Mouse (Mus musculus) CH12.LX (cell line): ENCODE results near the gene Tmem37. TPM values are rescaled to one million over a fixed set of nuclear protein-coding genes. Genes with fewer than 3 reads are reported as not detected.

Experiments
- DNase-seq: peaks from one replicate; pipeline ENCODE4 v3.0.0-alpha.2; 2013; ENCODE audit errors: extremely low read depth
- H3K27ac ChIP-seq: 2 replicates; pipeline ENCODE4 v1.5.1; 2012; ENCODE audit warnings: low read depth, mild to moderate bottlenecking, control low read depth, moderate library complexity; ENCODE audit not compliant: insufficient read depth
- H3K27me3 ChIP-seq: replicated peaks from 2 replicates; pipeline ENCODE3; 2012; ENCODE audit warnings: inconsistent platforms
- H3K36me3 ChIP-seq, 2 experiments: replicated peaks in 1 of 2; 2 replicates each; pipeline versions ENCODE3 to v1.6.1; 2012; ENCODE audit warnings: inconsistent platforms in 1 of 2, low read length in 1 of 2, mild to moderate bottlenecking in 1 of 2, mixed read lengths in 1 of 2, moderate library complexity in 1 of 2; ENCODE audit not compliant: control insufficient read depth in 1 of 2, insufficient read depth in 1 of 2
- H3K4me1 ChIP-seq, 2 experiments: 2 replicates each; pipeline ENCODE4 v1.6.1; 2012; ENCODE audit warnings: inconsistent platforms in 1 of 2, moderate library complexity in 1 of 2; ENCODE audit not compliant: insufficient read depth in 2 of 2, control insufficient read depth in 1 of 2
- H3K4me2 ChIP-seq: 2 replicates; pipeline ENCODE4 v1.6.1; 2012; ENCODE audit warnings: low read depth, mild to moderate bottlenecking, control low read depth; ENCODE audit not compliant: poor library complexity, insufficient read depth, severe bottlenecking
- H3K4me3 ChIP-seq, 3 experiments: fragments of 150-350 bp in 1 of 3; sonication (generic) in 1 of 3; replicated peaks in 1 of 3; 2 replicates each; pipeline versions ENCODE3 to v1.5.1; 2011 to 2012; ENCODE audit warnings: low read depth in 2 of 3, low read length in 2 of 3, mild to moderate bottlenecking in 2 of 3, moderate library complexity in 2 of 3, control low read depth in 1 of 3, improper control_type of control experiment in 1 of 3, inconsistent platforms in 1 of 3, mixed read lengths in 1 of 3; ENCODE audit not compliant: poor library complexity in 1 of 3
- H3K79me2 ChIP-seq: replicated peaks from 2 replicates; pipeline ENCODE4 v1.6.1; 2012; ENCODE audit warnings: mild to moderate bottlenecking, moderate library complexity; ENCODE audit not compliant: control insufficient read depth, poor library complexity, insufficient read depth, severe bottlenecking; ENCODE audit errors: extremely low read depth
- H3K9ac ChIP-seq: 2 replicates; pipeline ENCODE4 v1.6.1; 2012; ENCODE audit warnings: low read depth, mild to moderate bottlenecking, control low read depth, moderate library complexity; ENCODE audit not compliant: insufficient read depth
- H3K9me3 ChIP-seq: replicated peaks from 2 replicates; pipeline ENCODE3; 2012; ENCODE audit warnings: low read length, inconsistent platforms, mixed read lengths
- CTCF ChIP-seq, 2 experiments: IDR thresholded peaks in 1 of 2; conservative IDR thresholded peaks in 1 of 2; 2 replicates each; pipeline ENCODE4 v1.5.1; 2011 to 2012; ENCODE audit warnings: low read depth in 2 of 2, low read length in 2 of 2, improper control_type of control experiment in 1 of 2, inconsistent platforms in 1 of 2, mild to moderate bottlenecking in 1 of 2, moderate library complexity in 1 of 2
- GABPA ChIP-seq: IDR thresholded peaks from 2 replicates; pipeline ENCODE4 v1.6.1; 2012; ENCODE audit warnings: low read depth, low read length, improper control_type of control experiment, inconsistent platforms; ENCODE audit not compliant: insufficient replicate concordance
- MAX ChIP-seq: IDR thresholded peaks from 2 replicates; pipeline ENCODE4 v1.6.1; 2011; ENCODE audit warnings: low read length, improper control_type of control experiment
- MEF2A ChIP-seq: IDR thresholded peaks from 2 replicates; pipeline ENCODE4 v1.6.1; 2014; ENCODE audit warnings: low read depth, mild to moderate bottlenecking, inconsistent platforms, low read length, improper control_type of control experiment, borderline replicate concordance
- PAX5 ChIP-seq: IDR thresholded peaks from 2 replicates; pipeline ENCODE4 v1.6.1; 2012; ENCODE audit warnings: low read length, inconsistent platforms, mixed read lengths
- POLR2A ChIP-seq: IDR thresholded peaks from 2 replicates; pipeline ENCODE4 v1.6.1; 2011; ENCODE audit warnings: low read depth, mild to moderate bottlenecking, improper control_type of control experiment, low read length
- POLR2AphosphoS2 ChIP-seq: IDR thresholded peaks from 2 replicates; pipeline ENCODE4 v1.6.1; 2011; ENCODE audit warnings: low read depth, low read length, improper control_type of control experiment
- RAD21 ChIP-seq: IDR thresholded peaks from 2 replicates; pipeline ENCODE4 v1.6.1; 2011; ENCODE audit warnings: low read depth, mild to moderate bottlenecking, low read length, improper control_type of control experiment, moderate library complexity
- RCOR1 ChIP-seq: conservative IDR thresholded peaks from 2 replicates; pipeline ENCODE4 v1.6.1; 2012; ENCODE audit warnings: low read depth, mild to moderate bottlenecking, inconsistent platforms, low read length, improper control_type of control experiment
- TBP ChIP-seq: conservative IDR thresholded peaks from 2 replicates; pipeline ENCODE4 v1.6.1; 2011; ENCODE audit warnings: low read depth, low read length, improper control_type of control experiment
- TCF12 ChIP-seq: IDR thresholded peaks from 2 replicates; pipeline ENCODE4 v1.6.1; 2014; ENCODE audit warnings: low read depth, mild to moderate bottlenecking, inconsistent platforms, low read length, improper control_type of control experiment
- USF1 ChIP-seq: IDR thresholded peaks from 2 replicates; pipeline ENCODE4 v1.6.1; 2014; ENCODE audit warnings: low read depth, mild to moderate bottlenecking, inconsistent platforms, low read length, improper control_type of control experiment
- dilution Hi-C: fragments of 300-500 bp; cut with MboI; formaldehyde crosslinking; loops from 2 replicates; pipeline ENCODE4 v1.14.3; 2020; ENCODE audit warnings: low sequenced_read_pairs; ENCODE audit not compliant: extremely low pct_unique_long_range_greater_than_20kb, extremely low pct_ligation_motif_present
- in situ Hi-C: fragments of 300-500 bp; cut with MboI; formaldehyde crosslinking; loops from 3 replicates; pipeline ENCODE4 v1.14.3; 2019; ENCODE audit warnings: low sequenced_read_pairs, low pct_ligation_motif_present, low pct_unique_long_range_greater_than_20kb, mixed read lengths
- polyA plus RNA-seq: library from polyadenylated mRNA; unstranded; fragments of >175 nt; gene quantifications from 2 replicates; pipeline ENCODE4 v1.2.1, GENCODE M21; 2012; ENCODE audit warnings: low read depth; ENCODE audit not compliant: insufficient read length
- total RNA-seq, 2 experiments: library from RNA; depleted of rRNA; stranded (reverse); fragments of 300-350 nt in 1 of 2; fragments of >200 nt in 1 of 2; gene quantifications; 2 replicates each; pipeline ENCODE4 v1.2.3; 2012 to 2014

Tmem37 gene
- total and polyA plus RNA-seq, 3 experiments = not detected

DNA sequence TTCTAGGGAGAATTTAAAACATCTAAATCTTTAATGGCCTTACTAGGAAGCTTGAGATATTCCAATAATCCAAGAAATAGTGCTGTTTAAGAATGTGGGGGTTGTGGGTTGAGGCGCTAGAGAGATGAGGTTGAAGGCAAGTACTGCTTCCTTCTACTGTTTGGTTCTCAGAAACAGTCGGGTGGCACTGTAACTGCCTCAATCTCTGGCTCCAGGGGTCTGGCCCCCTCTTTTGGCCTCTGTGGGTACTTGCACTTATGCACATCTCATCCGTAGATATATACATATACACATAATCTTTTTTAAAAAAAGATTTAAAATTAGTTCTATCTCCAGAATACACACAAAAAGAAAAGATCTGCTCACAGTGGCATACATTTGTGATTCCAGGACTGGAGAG is 55.0 kb downstream of the Tmem37 start:
- in situ Hi-C loops (no loop called here), dilution Hi-C loops (no loop called here)
- Histone ChIP-seq H3K4me3 (no peak overlapping the region), H3K9ac (no peak overlapping the region), H3K27ac (no peak overlapping the region), H3K79me2 (no peaks in the 10 kb centered on the region), H3K4me2 (peak overlapping the region; percentile 41; the same call in 1 of the 2 replicates), H3K9me3 (no peaks in the 10 kb centered on the region), H3K27me3 (no peaks in the 10 kb centered on the region)
- peak; percentile 13 for DNase-seq
- TF ChIP-seq POLR2A = no peak
- no peak for TF ChIP-seq TCF12
- no peak for TF ChIP-seq MAX
- no peak for TF ChIP-seq POLR2AphosphoS2
- TF ChIP-seq MEF2A = no peak
- peak; percentile 3 for TF ChIP-seq RAD21
- no peak for TF ChIP-seq TBP
- peak in 1 of 2 experiments; percentile 43; a peak in 2 of 4 replicates for TF ChIP-seq CTCF (conservative IDR thresholded peaks at IDR 0.05 in 1 of 2, IDR thresholded peaks at IDR 0.05 in 1 of 2; ENCODE audit: low read depth in 2 of 2, low read length in 2 of 2)
- TF ChIP-seq GABPA = no peak
- TF ChIP-seq USF1 = no peak
- no peak for TF ChIP-seq RCOR1
- no peak for TF ChIP-seq PAX5
- TF ChIP-seq, all 38 proteins: peak for 2
- H3K36me3 ChIP-seq = no peaks in the 10 kb centered on the region
- peaks cover 12 to 20% of the 10 kb centered on the region in 2 experiments for H3K4me1 ChIP-seq

Other genes starting within 250 kb of the Tmem37 start
- gene Ptpn4, start 236.5 kb downstream of the Tmem37 start, total RNA-seq (2012; rRNA removed) = 8.5 and 10.6 TPM in 2 replicates
- 14.1 and 15.0 TPM in 2 replicates for gene Ptpn4, start 236.5 kb downstream of the Tmem37 start, total RNA-seq (2014; rRNA removed)
- gene Ptpn4, start 236.5 kb downstream of the Tmem37 start, polyA plus RNA-seq = 7.8 and 8.5 TPM in 2 replicates
- 8.4 TPM in 2 replicates for gene Tmem177, start 160.9 kb downstream of the Tmem37 start, total RNA-seq (2012; rRNA removed)
- gene Tmem177, start 160.9 kb downstream of the Tmem37 start, total RNA-seq (2014; rRNA removed) = 6.8 and 7.2 TPM in 2 replicates
- 5.9 and 7.0 TPM in 2 replicates for gene Tmem177, start 160.9 kb downstream of the Tmem37 start, polyA plus RNA-seq
- gene Cfap221, start 76.8 kb downstream of the Tmem37 start, total RNA-seq (2012; rRNA removed) = not detected in 2 replicates
- gene Cfap221, start 76.8 kb downstream of the Tmem37 start, total RNA-seq (2014; rRNA removed) = not detected in 2 replicates
- not detected in 2 replicates for gene Cfap221, start 76.8 kb downstream of the Tmem37 start, polyA plus RNA-seq
- gene Sctr, start 67.2 kb downstream of the Tmem37 start, total RNA-seq (2012; rRNA removed) = not detected in 2 replicates
- gene Sctr, start 67.2 kb downstream of the Tmem37 start, total RNA-seq (2014; rRNA removed) = not detected in 2 replicates
- gene Sctr, start 67.2 kb downstream of the Tmem37 start, polyA plus RNA-seq = not detected in 2 replicates
- 346 and 405 TPM in 2 replicates for gene Dbi, start 47.0 kb upstream of the Tmem37 start, total RNA-seq (2012; rRNA removed)
- gene Dbi, start 47.0 kb upstream of the Tmem37 start, total RNA-seq (2014; rRNA removed) = 499 and 557 TPM in 2 replicates
- 357 and 399 TPM in 2 replicates for gene Dbi, start 47.0 kb upstream of the Tmem37 start, polyA plus RNA-seq
- gene 3110009E18Rik, start 47.1 kb upstream of the Tmem37 start, total RNA-seq (2012; rRNA removed) = 2.7 and 3.3 TPM in 2 replicates
- 4.1 and 4.6 TPM in 2 replicates for gene 3110009E18Rik, start 47.1 kb upstream of the Tmem37 start, total RNA-seq (2014; rRNA removed)
- 4.4 and 5.9 TPM in 2 replicates for gene 3110009E18Rik, start 47.1 kb upstream of the Tmem37 start, polyA plus RNA-seq
- gene Steap3, start 198.6 kb upstream of the Tmem37 start, total RNA-seq (2012; rRNA removed) = 1.6 and 2.9 TPM in 2 replicates
- 0.95 and 1.2 TPM in 2 replicates for gene Steap3, start 198.6 kb upstream of the Tmem37 start, total RNA-seq (2014; rRNA removed)
- 7.3 and 8.0 TPM in 2 replicates for gene Steap3, start 198.6 kb upstream of the Tmem37 start, polyA plus RNA-seq